Mouse (Mus musculus) lung, postnatal 0 days (tissue): Measurements from ENCODE around the gene Erc2.

Experiments used
- CTCF ChIP-seq: IDR thresholded peaks from 2 replicates; pipeline ENCODE4 v1.5.1; 2016; ENCODE audit warnings: antibody characterized with exemption, mild to moderate bottlenecking
- EP300 ChIP-seq: IDR thresholded peaks from 2 replicates; pipeline ENCODE4 v1.6.1; 2016; ENCODE audit warnings: antibody characterized with exemption, mild to moderate bottlenecking, control low read depth

GRCm38 (mm10) chr14:28434996-28435395, 812.8 kb downstream of the Erc2 start:
- TF ChIP-seq CTCF (no peak), EP300 (no peak)
